Mouse (Mus musculus): ENCODE results near the gene Rslcan18. TPM values are rescaled to one million over a fixed set of nuclear protein-coding genes. Genes with fewer than 3 reads are reported as not detected.
A peak's percentile ranks its signal among the peaks of the same experiment; 100 is the strongest.
"Not testable (repeated sequence)": the region's sequence is repeated elsewhere in the genome, so short reads cannot be mapped to it uniquely, and the experiment has no call there.

Gene Rslcan18
- total RNA-seq (2021), result 1 to 10 TPM in 1 of 2 experiments, under 1 TPM in 1; 0.88 to 1.1 TPM
- long read RNA-seq, experiment 1, result 0 reads
- long read RNA-seq, experiment 2, result 0 reads

- intact Hi-C loops (cut with DNase I); DNase-seq: not testable (repeated sequence)
Observed at GRCm38 (mm10) chr13:67116163-67116562, at the start of gene Rslcan18. Rslcan18 (minus strand) TSS chr13:67116263.

DNA sequence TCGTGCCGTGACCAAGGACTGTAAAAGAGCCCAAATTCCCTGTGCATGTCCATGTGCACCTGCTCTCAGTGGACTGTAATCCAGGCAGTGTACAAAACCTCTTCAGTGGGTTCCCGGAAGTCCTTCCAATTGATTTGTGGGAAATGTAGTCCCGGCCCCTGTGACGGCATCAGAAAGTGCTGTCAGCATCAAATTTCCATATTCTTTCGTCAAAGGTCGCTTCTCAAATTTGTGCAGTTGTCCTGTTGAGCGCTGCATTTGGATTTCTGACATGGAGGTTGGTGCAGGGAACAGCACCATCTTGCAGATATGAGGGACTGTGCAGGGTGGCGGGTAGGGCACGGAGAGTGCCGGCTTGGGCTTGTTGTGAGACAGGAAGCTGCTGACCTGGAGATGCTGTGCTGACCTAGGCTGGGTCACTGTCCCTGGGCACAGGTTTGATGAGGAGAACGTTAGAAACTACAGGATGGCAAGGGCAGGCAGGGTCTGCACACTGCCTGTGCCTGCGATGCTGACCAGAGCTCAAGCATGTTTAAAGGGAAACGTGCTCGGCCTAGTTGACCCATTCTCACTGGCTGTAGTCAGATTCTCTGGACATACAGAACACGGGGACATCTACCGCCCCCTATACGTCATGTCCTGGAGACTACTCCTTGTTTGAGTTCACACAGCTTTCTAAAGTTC lies 12.1 kb upstream of the Rslcan18 start:
- DNase-seq, result peak; percentile 64 to 85
- intact Hi-C loops (cut with DNase I), result loop anchor here (5.0 to 10.0 kb wide), 2 partner anchors 46 to 177 kb away; partner anchors contain the start of gene Zfp457

GRCm38 (mm10) chr13:67127507-67127906 lies 11.4 kb upstream of the Rslcan18 start:
- intact Hi-C loops (cut with DNase I), result loop anchor here (5.0 to 10.0 kb wide), 2 partner anchors 45 to 177 kb away; partner anchors contain the start of gene Zfp457
- DNase-seq, result not testable (repeated sequence)

GRCm38 (mm10) chr13:67124460-67124859 lies 8.4 kb upstream of the Rslcan18 start:
- DNase-seq, result no peak
- intact Hi-C loops (cut with DNase I), result loop anchor here (10.0 kb wide), 1 partner anchor 180 kb away; the partner anchor contains the start of gene Zfp457

DNA sequence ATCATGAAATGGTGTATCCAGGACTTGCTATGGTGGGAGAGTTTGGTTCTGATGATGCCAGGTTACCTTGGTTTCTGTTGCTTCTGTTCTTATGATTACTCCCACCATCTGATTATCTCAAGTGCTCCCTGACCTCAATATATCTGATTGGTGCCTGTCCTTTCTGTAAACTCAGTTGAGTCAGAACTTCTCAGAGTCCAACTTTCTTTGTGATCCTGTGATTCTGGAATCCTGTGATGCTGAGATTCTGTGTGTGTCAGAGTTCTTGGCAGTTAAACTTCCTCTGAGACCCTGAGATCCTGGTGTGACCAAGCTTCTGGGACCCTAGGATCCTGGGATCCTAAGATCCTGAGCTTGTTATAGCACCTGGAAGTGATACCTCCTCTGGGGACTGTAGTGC lies 5.3 kb upstream of the Rslcan18 start, which contains the start of gene Zfp759:
Gene Zfp759, plus strand, starts transcription at position 301 of the 400 bp plus-strand sequence.
- DNase-seq, result not testable (repeated sequence)
- intact Hi-C loops (cut with DNase I), result loop anchor here (10.0 kb wide), 1 partner anchor 183 kb away; the partner anchor contains the start of gene Zfp457

GRCm38 (mm10) chr13:67113287-67113686 lies 2.8 kb downstream of the Rslcan18 start:
- DNase-seq, result no peak
- intact Hi-C loops (cut with DNase I), result no loop called here

DNA sequence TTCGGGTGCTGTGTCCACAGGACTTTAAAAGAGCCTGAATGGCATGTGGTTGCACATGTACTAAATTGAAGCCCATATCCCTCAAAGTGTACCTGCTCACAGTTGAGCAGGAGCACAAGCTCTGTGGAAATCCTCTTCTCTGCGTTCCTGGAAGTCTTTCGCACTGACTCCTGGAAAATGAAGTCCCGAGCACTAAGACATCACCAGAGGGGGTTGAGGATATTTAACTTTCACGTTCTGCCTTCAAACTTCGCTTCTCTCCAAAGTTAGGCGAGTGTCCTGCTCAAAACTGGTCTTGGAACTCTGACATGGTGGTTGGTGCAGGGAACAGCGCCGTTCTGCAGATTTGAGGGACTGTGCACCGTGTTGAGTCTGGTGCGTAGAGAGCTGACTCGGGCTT lies 4.0 kb downstream of the Rslcan18 start:
- DNase-seq, result peak in 1 of 2 experiments; percentile 15
- intact Hi-C loops (cut with DNase I), result no loop called here

DNA sequence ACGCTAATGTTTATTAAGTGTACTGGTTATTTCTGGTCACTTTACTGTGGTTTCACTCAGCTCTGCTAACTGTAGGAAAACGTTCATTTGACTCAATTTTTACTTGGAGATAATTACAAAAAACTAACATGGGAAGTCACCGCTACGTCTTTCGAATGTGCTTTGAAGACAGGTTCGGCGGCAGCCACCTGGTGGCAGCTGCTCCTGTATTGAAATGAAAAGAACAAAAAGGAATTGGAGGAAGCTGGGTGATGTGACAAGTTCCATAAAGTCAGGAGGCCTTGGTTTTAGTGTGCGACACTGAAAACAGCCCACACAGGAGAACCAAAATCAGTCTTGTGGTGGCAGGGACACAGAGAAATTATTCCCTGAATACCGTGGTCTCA lies 7.2 kb downstream of the Rslcan18 start:
- intact Hi-C loops (cut with DNase I), result loop anchor here (1.0 to 5.0 kb wide), 2 partner anchors 28 to 107 kb away; no protein-coding TSS in a partner anchor
- peak in 1 of 2 experiments; percentile 7 for DNase-seq

DNA sequence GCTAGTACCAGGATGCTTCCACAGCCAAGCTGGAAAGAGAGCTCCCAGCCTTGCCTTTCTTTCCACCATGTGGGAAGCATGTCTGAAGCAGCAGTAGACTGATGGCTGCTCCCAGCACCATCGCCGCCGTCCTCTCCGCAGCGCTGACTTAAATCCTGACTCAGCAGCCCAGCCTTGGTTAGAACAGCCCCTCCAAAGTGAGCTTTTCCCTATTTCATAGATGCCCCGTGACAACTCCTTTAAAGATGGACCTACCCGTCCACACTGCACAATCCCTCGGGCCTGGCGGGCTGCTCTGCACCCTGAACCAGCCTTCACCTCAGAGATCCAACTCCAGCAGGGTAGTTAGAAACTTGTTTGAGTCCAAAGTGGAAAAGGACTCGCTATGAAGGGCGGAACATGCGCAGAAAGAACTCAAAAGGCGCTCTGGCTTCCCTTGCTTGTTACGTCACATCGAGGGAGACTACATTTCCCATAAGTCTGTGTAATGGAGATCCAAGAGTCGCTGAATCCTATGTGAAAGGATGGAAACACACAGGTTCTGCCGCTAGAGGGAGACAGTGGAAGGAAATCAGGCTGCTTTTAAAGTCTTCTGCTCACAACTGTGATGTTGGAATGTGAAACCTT lies 7.8 kb downstream of the Rslcan18 start, which contains the start of gene Gm28557:
Gene Gm28557, minus strand, starts transcription at position 411 of the 627 bp plus-strand sequence.
- intact Hi-C loops (cut with DNase I), result loop anchor here (1.0 to 5.0 kb wide), 2 partner anchors 27 to 106 kb away; no protein-coding TSS in a partner anchor
- DNase-seq, result peak; percentile 82 to 92

DNA sequence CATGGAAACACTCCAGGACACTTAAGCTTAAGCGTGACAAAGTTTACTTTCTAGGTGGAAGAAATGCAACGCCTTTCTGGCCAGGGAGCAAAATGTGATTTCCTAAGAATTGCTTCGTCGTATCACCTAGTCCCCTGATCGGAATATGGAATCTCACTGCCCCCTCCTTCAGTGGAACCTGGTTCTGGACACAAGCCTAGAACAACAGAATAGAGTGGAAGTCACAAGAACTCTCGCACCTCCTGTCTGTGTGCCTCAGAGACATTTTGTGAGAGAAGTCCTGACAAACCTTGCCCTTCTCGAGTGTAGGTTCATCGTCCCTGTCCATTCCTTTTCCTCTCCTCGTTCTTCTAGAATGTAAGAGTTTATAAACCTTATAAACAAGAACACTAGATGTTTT lies 8.4 kb downstream of the Rslcan18 start:
- no peak for DNase-seq
- intact Hi-C loops (cut with DNase I), result loop anchor here (1.0 to 5.0 kb wide), 2 partner anchors 26 to 105 kb away; no protein-coding TSS in a partner anchor

DNA sequence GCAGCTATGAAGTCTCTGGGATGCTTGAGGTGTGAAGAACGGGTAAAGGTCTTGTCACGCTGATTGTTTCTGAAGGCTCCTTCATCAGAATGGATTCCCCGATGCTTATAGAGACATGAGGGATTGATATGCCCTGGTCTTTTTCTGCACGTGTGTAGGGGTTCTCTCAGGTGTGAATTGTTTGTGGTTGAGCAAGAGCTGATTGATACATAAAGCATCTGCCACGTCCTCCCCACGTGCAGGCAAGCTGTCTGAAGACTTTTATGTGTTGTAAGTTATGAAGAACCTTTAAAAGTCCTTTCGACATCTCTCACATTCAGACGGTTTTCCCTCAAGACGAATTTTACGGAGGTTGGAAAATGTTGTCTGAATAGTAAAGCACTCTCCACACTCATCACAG lies 18.2 kb downstream of the Rslcan18 start, which contains the start of gene Zfp708:
Gene Zfp708, minus strand, starts transcription at position 101 of the 400 bp plus-strand sequence.
- intact Hi-C loops (cut with DNase I), result no loop called here
- DNase-seq, result no peak

GRCm38 (mm10) chr13:67090154-67090553 lies 25.9 kb downstream of the Rslcan18 start:
- intact Hi-C loops (cut with DNase I), result no loop called here
- DNase-seq, result no peak

DNA sequence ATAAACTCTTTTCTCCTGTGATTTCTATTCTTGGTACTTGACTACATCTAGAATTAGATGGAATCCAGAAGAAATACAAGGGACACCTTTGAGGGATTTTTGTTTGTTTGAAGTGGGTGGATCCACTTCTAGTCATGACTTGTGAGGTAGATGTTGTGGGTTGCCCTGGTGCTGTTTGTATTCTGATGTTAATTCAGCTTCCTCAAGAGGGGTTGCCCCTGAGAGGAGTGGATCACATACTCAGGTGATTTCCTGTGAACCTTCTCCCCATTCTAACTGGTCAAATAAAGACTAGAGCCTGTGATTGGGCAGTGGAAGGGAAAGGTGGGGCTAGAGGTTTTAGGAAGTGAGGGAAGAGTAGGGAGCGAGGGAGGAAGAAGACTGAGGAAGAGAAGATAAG lies 34.1 kb downstream of the Rslcan18 start:
- intact Hi-C loops (cut with DNase I), result loop anchor here (1.0 to 5.0 kb wide), 2 partner anchors 26 to 45 kb away; partner anchors contain the start of gene Gm28557
- DNase-seq, result no peak

DNA sequence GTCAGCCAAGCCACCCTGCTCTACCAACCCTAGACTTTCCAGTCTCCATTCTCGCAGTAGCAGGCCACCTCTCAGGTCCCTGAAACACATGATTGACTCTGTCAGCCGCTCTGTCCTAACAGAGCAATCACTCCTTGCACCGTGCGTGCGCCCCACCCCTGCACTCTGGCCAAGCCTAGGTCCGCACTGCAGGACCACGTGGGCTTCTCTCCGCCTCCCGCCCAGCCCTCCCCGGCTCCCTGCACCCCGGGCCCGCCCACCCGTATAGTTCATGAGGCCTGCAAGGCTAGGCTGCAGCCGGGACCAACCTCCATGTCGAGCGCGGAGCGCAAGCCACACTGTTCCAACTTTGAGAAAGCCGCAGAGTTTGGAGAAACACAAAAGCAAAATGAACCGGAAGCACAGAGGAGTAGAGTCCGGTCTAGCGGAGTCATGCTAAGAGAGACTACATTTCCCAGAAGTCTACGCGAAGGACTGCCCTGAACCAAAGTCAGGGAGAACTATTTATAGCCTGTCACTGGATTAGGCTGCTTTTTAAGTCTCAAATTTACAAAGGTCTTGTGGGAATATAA lies 34.8 kb downstream of the Rslcan18 start:
- intact Hi-C loops (cut with DNase I), result loop anchor here (1.0 to 5.0 kb wide), 2 partner anchors 27 to 46 kb away; partner anchors contain the start of gene Gm28557

GRCm38 (mm10) chr13:67077244-67077643 lies 38.8 kb downstream of the Rslcan18 start:
- intact Hi-C loops (cut with DNase I), result no loop called here

More for the DNA sequence above, 34.8 kb downstream of the Rslcan18 start:
- DNase-seq, result peak; percentile 76 to 79

GRCm38 (mm10) chr13:67072786-67073185 lies 43.3 kb downstream of the Rslcan18 start:
- no peak for DNase-seq

More at GRCm38 (mm10) chr13:67077244-67077643, 38.8 kb downstream of the Rslcan18 start:
- no peak for DNase-seq

DNA sequence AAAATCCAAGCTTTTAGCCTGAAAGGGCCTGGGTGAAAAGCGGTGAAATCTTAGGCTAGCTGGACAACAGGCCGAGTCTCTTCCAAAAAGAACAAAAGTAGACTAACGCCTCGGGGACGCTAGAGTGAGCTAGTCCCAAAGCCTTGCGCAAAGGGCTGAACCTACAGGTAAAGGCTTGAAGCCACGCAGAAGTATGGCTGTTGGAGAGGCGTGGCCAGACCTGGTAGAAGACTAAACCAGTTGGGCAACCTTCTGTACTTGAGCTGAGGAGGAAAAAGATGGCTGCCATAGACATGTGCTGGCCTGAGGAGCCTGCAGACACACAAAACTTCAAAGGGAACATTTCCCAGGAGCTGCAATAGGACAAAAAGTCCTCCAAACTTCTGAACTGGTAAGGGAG lies 50.7 kb downstream of the Rslcan18 start:
- intact Hi-C loops (cut with DNase I), result no loop called here
- DNase-seq, result no peak

More at GRCm38 (mm10) chr13:67072786-67073185, 43.3 kb downstream of the Rslcan18 start:
- intact Hi-C loops (cut with DNase I), result no loop called here

GRCm38 (mm10) chr13:67062427-67062826 lies 53.6 kb downstream of the Rslcan18 start:
- DNase-seq, result no peak
- intact Hi-C loops (cut with DNase I), result no loop called here

DNA sequence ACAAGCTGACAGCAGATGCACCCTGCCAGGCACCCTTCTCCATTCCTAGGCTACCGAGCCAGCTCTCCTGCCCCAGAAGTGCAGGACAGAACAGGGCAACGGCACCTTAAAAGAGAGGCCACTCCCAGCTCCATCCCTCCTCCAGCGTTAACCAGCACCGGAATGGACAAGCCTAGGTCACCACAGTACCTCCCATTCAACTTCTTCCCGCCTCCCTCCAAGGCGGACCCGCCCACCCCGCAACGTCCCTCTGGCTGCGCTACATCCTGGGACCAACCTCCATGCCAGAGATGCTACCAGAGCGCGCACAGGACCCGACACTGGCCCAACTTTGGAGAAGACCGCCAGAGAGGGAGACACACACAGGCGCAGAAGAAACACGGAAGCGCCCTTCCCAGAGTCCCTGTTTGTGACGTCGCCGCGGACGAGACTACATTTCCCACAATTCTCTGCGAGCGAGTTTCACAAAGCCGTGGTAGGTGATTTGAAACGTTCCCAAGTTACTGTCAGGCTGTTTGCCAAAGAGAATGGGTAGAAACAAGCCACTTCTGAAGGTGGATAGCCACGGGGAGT lies 55.2 kb downstream of the Rslcan18 start, which contains the start of gene Zfp712:
Gene Zfp712, minus strand, starts transcription at position 385 of the 573 bp plus-strand sequence.
- peak; percentile 88 to 93 for DNase-seq
- intact Hi-C loops (cut with DNase I), result no loop called here
